23 mouse cellular contexts compared by ENCODE assay signal in genomic region chr7:114634386-114634785, GRCm38 (mm10). TPM values are rescaled to one million over a fixed set of nuclear protein-coding genes. Genes with fewer than 3 reads are reported as not detected.
DNase-seq lines count a peak whose midpoint lies in the region; ATAC-seq and TF ChIP-seq lines count a peak whose summit lies in the region.
"Had no signal": no experiment of that assay in that cellular context is flagged by ENCODE, and none has a peak within 500 bp of the region (broad histone marks: within the 10 kb centered on the region; RNA-seq: fewer than 3 reads in every experiment).

No protein-coding gene starts in this region.

- no peak overlapping the region for H3K4me2 ChIP-seq in lung, postnatal 0 days (replicated peaks; ENCODE audit: low read depth, low read length)
- H3K4me2 ChIP-seq: embryonic facial prominence, embryonic 13.5 days; embryonic facial prominence, embryonic 15.5 days; forebrain, embryonic 12.5 days had no signal

- H3K27ac ChIP-seq in lung, postnatal 0 days (ENCODE audit: low read length): no peak overlapping the region
- H3K27ac ChIP-seq: embryonic facial prominence, embryonic 13.5 days; embryonic facial prominence, embryonic 15.5 days; forebrain, embryonic 10.5 days; forebrain, embryonic 12.5 days had no signal

- H3K27me3 ChIP-seq in lung, postnatal 0 days (replicated peaks; ENCODE audit: insufficient read depth, low read length): 0 out of 2 replicates have a peak, but pooled peaks cover 4% of the 10 kb centered on the region

- H3K36me3 ChIP-seq in lung, postnatal 0 days (ENCODE audit: insufficient read depth, low read length): no peaks in the 10 kb centered on the region
- H3K36me3 ChIP-seq: embryonic facial prominence, embryonic 13.5 days; embryonic facial prominence, embryonic 15.5 days; forebrain, embryonic 10.5 days; forebrain, embryonic 12.5 days had no signal

- no peak for ATAC-seq in lung, postnatal 0 days
- ATAC-seq: forebrain, embryonic 14.5 days; forebrain, embryonic 16.5 days had no signal

- intact Hi-C loops in heart, postnatal 10 days (cut with DNase I): loop anchor here (2.0 kb wide), 1 partner anchor 136 kb away; no protein-coding TSS in a partner anchor

- no peak overlapping the region for H3K4me3 ChIP-seq in lung, postnatal 0 days (ENCODE audit: low read depth, low read length)
- H3K4me3 ChIP-seq: embryonic facial prominence, embryonic 13.5 days; embryonic facial prominence, embryonic 15.5 days; erythroblast, embryonic 14.5 days; forebrain, embryonic 10.5 days; forebrain, embryonic 12.5 days had no signal

- no peaks in the 10 kb centered on the region for H3K9me3 ChIP-seq in lung, postnatal 0 days (ENCODE audit: low read length)
- H3K9me3 ChIP-seq: embryonic facial prominence, embryonic 13.5 days; embryonic facial prominence, embryonic 15.5 days; forebrain, embryonic 10.5 days; forebrain, embryonic 12.5 days had no signal

- TF ChIP-seq EP300 in lung, postnatal 0 days (IDR thresholded peaks at IDR 0.05): no peak

- no peak for TF ChIP-seq CTCF in lung, postnatal 0 days (IDR thresholded peaks at IDR 0.05)

- H3K9ac ChIP-seq in lung, postnatal 0 days (replicated peaks; ENCODE audit: low read depth): no peak overlapping the region
- H3K9ac ChIP-seq: embryonic facial prominence, embryonic 13.5 days; embryonic facial prominence, embryonic 15.5 days; forebrain, embryonic 12.5 days had no signal

- WGBS in lung, postnatal 0 days: 48% methylated on average over 7 of the region's 7 CpGs

- DNase-seq in cerebellum, postnatal 10 days: peak; percentile 54 to 61
- no peak for DNase-seq in cerebellum, adult 9-10 months
- peak; percentile 11 for DNase-seq in heart, postnatal 4 days
- no peak for DNase-seq in heart, postnatal 10 days
- peak; percentile 4 for DNase-seq in lung, postnatal 0 days (ENCODE audit: low spot score)
- no peak for DNase-seq in lung, postnatal 25 days (ENCODE audit: low spot score)
- DNase-seq: adrenal gland, adult 2 months; adrenal gland, postnatal 10 days; adrenal gland, postnatal 25 days; cerebellum, adult 11 months; cerebellum, adult 2 months; cerebellum, adult 9-11 months; cerebellum, postnatal 36 days; embryo, embryonic 11 days had no signal

- H3K4me1 ChIP-seq in lung, postnatal 0 days (ENCODE audit: insufficient read depth, low read depth, low read length): peaks cover 2% of the 10 kb centered on the region; the same call in 1 of the 2 replicates

RNA-seq across cellular contexts. Expression of gene Calca, which starts 1.8 kb away (rescaled TPM):
- total RNA-seq in heart, postnatal 4 days (2021): under 1 TPM; 0.54 to 0.60 TPM
- not detected for total RNA-seq in heart, postnatal 10 days (2021)
- 9.6 and 11.4 TPM in 2 replicates for polyA plus RNA-seq in lung, postnatal 0 days (2015; fragmentation: Nextera tagmentation; extraction: Ambion mirVana)
- total RNA-seq: adrenal gland, postnatal 25 days; common myeloid progenitor, adult 5-6 weeks; MEL had no signal
- polyA plus RNA-seq: erythroblast, embryonic 14.5 days had no signal

Comparison
In these comparisons a context has a peak if more than half of its experiments do, and no peak if none do; other contexts are left out.
1. DNase-seq: peak in cerebellum, postnatal 10 days (2 of 2), heart, postnatal 4 days (single experiment) and lung, postnatal 0 days (single experiment); none in cerebellum, adult 9-10 months (single experiment), heart, postnatal 10 days (0 of 2) and lung, postnatal 25 days (single experiment).